Mouse (Mus musculus): ENCODE data around the gene Hoxb8.

Hoxb8 gene

DNA sequence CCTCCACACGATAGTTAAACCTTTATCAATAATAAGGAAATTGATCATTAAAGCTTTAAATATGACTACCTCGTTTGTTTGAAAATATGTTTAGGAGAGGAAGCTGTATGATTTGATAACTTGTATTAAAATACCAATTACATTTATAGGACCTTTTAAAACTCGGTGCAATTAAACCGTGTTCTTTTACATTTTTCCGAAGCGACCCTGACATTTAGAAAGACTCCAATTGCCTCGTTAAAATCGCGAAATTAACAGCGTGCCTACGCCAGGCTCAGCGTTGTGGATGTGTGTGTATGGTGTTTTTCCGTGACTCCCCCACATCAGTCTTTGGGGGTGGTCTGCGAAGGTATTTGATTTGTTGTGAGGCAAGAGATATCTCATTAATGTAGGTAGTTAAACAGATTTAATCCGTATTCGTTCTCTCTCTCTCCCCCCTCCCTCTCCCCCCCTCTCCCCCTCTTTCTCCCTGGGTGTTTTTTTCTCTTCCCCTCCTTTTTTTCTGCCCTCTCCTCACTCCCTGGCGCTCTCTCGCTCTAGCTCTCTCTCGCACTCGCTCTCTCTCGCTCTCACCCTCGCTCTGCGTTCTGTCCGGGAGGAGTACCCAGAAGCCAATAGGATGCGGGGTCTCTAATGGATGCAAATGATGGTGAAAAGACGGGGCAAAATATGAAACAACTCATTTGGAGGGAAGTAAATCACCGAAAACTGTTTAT, at the start of gene Hoxb8:
TSS of gene Hoxb8 (plus strand) at position 51 of the 716 bp plus-strand sequence.
- CTCF ChIA-PET: interaction anchor here (0.6 to 1.0 kb wide), 2 partner anchors 10 to 475 kb away, joined by 3 to 6 read pairs; no protein-coding TSS in a partner anchor

DNA sequence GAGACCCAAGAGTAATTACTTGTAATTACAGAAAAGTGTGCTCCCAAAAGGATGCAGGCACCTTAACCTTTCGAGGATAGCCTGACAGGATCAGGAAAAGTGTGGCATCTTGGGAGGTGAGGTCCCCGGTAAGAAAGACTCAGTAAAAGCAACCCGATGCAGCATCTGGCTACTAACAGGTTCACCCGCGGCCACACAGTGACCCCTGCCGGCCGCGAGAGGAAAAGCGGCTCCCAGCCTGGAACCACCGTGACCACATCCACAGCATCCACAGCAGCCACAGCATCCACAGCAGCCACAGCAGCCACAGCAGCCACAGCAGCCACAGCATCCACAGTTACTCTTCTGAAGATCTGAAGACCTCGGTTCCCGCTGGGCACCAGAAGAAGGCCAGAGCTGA, 46.8 kb upstream of the Hoxb8 start:
- CTCF ChIA-PET: no interaction called here

DNA sequence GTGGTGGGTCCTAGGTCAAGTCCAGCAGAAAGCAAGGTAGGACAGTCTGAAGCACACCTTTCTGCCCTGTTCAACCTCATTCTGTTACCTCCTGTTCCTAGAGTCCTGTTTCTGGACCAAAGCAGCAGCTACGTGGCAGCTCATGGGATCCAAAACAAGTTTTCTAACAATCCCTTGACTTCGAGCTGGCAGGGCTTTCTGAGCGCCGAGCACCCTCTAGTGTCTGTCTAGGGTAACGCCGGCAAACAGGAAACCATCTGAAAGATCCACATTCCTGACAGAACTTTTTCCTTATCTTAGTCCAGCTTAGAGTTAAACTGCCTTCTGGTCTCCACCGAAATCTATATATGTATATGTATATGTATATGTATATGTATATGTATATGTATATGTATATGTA, 41.5 kb upstream of the Hoxb8 start:
- CTCF ChIA-PET: interaction anchor here (0.6 to 0.7 kb wide), 2 partner anchors 46 to 228 kb away, joined by 4 to 11 read pairs; partner anchors contain the start of gene Hoxb7

DNA sequence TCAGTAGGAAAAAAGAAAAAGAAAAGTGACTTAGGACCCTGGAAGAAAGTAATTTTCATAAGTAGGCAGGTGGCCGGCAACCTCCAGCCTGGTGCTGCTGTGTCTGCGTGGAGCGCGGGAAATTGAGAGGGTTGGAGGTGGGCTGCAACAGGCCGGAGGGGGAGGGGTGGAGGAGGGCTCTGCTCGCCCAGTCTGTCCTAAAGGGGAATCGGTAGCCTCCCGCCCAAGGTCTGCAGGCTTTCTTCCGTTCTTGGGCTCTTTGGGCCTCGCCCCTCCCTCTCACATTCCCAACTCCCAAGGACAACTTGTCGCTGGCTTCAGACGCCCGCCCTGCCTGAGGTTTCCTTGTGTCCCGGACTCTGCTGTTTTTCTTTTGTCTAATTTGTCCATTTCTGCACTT, 30.8 kb upstream of the Hoxb8 start:
- CTCF ChIA-PET: no interaction called here

DNA sequence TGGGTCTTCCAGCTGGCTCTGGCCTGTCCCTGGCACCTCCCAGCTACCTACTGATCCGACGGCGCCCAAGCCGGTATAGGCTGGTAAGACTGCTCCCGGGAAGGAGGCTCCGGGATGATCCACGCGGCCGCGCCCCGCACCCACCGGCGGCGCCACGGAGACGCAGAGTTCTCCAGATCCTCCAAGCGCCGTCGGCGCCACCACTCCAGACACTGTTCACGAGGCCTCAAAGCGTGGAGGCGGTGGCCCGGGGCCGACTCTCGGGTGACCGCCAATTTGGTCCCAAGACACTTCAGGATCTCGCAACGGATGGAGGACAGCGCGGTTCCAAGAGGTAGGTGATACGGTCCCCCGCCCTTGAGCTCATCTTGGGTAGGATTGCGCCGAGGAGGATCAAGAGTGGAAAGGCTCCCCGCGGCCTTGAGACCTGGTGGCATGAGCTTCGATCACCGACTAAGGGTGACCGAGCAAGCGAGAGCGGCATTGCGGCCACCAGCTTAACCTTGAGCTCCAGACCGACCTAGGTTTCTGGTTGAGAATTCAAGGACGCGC, 30.1 kb upstream of the Hoxb8 start:
- CTCF ChIA-PET: no interaction called here

DNA sequence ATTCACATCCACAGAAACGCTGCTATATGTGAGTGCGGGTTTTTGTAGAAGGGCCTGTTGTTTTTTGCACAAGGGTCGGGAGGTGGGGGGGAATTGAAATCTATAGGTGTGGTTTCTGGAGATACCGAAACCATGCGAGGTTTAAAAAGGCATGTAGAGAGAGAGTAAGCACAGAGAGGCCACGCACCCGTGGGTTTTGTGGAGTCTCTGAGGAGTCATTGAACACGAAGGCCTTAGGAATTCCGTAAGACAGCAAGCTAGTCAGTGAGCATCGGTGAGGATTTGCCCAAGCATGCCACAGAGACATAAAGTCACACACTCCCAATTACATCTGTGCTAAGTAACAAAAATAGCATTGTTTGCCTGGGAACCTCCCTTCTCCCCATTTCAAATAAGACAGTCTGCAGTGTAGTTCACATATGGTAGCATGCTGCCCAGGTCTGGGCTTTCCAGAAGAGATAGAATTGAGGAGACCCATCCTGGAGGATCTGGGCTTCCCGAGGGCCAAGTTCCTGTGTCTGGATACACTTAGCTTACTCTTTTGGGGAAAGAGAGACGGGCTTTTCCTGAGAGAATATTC, 29.1 kb upstream of the Hoxb8 start:
- CTCF ChIA-PET: interaction anchor here (0.7 kb wide), 1 partner anchor 132 kb away, joined by 3 read pairs; no protein-coding TSS in a partner anchor

DNA sequence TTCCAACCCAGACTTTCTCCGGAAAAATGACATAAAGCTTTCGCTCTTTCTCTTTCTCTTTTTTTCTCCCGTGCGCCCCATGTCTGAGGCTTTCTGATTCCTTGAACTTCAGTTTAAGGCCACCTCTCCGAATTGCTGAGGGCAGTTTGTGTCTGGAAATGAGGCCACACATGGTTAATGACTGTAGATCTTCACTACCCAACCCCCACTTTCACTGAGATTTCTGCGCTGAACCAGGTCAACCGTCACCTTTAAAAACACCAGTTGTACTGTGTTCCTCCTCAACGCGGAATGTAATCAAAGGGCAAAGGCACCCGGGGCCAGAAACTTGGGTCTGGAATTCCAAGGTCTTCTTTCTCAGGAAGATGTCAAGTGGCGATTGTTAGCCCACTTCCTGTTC, 27.5 kb upstream of the Hoxb8 start:
- CTCF ChIA-PET: interaction anchor here (0.6 kb wide), 1 partner anchor 170 kb away, joined by 4 read pairs; no protein-coding TSS in a partner anchor

DNA sequence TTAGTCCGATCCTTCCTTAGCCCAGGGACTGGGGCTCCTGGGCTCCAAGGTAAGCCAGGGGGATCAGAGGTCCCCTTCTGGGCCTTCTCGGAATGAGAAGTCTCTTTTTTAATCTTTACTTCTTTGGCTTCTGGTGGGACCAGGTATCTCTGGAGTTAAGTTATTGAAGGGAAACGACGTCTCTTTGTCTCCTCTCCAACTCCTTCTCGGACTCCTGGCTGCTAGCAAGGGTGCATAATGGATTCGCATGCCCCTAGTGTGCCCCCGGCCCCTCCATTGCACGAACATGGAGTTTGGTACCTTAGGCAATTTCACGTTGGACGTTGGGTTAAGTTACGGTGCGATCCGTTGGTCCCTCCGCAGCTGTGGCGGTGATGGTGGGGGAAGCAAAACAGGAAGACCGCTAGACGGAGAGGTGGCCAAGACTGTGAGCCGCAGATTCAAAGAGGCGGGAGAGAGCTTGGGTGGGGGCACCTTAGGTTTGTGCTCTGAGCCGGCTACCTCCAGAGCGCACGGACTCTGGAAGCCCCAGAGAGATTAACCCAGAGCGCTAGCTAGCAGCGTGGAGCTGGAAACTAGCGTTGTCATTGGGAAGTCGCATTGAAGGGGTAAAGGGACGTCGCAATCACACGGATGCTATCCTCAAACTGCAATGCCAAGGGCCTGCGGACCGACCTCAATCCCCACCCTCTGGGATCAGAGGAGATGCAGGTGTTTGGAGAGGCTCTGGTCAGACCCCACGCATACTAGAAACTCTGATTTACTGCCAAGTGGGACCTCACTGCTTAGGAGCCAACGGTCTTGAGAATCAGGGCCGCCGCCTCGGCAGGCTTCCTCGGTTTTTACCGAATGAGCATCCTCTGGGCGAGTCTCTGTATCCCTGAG, 26.4 kb upstream of the Hoxb8 start:
- CTCF ChIA-PET: no interaction called here

DNA sequence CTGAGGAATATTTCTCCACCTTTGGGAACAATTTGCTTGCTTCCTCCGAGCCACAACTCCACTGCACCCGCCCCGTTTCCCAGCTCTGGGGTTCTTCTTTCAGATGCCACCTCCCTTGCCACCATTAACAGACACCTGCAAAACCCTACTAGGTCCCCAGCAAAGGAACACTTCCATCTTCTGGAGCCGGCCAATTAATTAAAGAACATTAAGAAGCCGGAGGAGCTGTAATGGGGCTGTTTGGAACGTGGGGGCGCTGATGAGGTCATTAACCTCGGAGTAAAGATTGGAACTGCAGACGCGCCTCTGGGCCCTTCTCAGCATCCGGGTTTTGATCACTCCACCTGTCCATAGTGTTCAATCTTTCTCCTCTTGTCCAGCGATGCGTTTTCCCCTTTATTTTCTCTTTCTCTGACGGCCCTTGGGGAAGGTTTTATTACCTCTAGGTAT, 25.7 kb upstream of the Hoxb8 start:
- CTCF ChIA-PET: no interaction called here

DNA sequence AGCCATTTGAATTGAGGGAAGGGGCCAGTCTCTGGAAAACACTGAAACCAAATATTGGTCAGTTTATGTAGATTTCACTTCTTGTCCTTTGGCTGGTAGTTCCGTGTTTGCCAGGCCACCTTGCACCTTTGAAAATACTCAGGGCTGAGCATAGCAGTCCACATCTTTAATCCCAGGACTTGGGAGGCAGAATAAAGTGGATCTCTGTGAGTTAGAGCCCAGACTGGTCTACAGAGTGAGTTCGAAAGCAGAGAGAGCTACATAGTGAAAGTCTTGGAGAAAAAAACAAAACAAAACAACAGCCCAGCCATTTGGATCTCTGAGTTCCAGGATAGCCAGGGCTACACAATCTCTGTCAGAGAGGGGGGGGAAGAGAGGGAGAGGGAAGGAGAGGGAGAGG, 24.6 kb upstream of the Hoxb8 start:
- CTCF ChIA-PET: interaction anchor here (0.5 to 0.7 kb wide), 2 partner anchors 11 to 256 kb away, joined by 3 read pairs; no protein-coding TSS in a partner anchor

DNA sequence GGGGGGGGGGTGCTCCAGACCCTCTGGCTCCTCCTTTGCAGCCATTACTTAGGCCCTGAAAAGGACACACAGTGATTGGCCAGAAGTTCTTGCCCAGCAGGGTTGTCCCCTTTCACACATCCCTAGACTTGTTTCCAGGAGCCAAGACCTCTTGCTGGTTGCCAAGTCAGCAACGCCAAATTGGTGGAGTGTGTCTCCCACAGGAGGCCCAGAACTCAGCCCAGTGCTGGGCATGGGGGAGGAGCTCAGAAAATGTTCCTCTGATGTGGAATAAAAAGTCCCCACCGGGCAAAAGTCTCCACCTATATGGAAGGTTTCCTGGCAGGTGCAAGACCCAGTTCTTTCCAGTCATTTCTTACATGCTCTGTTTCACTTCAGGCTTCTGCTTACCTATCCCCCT, 22.7 kb upstream of the Hoxb8 start:
- CTCF ChIA-PET: no interaction called here

DNA sequence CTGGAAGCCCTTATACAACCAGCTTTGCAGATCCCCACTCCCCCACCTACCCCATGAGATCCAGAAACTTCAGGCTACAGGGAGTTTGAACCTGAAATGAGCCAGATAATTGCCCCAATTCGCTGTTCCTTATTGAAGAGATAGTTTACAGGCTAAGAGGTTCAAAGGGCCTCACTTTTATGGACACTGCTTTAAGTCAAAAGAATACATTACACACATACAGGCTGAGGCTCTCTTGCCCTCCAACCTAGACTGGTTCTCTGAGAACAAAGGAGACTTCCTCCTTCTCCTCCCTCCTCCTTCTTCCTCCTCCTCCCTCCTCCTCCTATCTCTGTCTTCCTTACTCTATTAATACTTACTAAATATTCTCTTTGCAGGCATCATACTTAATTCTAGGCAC, 22.2 kb upstream of the Hoxb8 start:
- CTCF ChIA-PET: no interaction called here

DNA sequence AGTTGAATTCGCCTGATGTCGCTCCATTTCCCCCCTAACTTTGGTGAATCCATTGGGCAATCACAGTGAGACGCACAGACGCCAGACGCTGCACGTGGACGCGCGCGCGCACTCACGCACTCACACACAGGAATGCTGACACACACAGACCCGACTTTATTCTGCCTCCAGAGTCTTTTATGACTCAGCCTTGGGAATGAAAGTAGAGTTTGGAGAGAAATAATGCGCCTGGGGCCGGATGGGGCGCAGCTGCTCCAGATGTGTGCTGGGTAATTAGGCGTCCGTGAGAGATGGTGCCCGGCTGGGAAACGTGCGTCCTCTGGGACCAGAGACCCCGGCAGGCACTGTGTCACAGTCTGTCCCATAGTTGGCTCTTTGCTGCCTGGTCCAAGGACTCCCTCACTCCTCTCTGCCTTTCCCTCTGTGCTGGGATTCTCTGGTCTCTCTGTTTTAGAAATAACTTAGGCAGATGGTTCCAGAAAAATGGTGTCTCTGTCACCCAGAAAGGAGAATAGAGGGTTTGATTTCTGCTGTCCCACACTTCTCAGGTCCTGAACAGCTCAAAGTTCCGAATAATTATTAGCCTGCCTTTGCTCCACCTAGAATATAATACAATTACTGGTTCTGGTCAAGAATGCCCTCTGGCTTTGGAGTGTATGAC, 21.3 kb upstream of the Hoxb8 start:
- CTCF ChIA-PET: no interaction called here

DNA sequence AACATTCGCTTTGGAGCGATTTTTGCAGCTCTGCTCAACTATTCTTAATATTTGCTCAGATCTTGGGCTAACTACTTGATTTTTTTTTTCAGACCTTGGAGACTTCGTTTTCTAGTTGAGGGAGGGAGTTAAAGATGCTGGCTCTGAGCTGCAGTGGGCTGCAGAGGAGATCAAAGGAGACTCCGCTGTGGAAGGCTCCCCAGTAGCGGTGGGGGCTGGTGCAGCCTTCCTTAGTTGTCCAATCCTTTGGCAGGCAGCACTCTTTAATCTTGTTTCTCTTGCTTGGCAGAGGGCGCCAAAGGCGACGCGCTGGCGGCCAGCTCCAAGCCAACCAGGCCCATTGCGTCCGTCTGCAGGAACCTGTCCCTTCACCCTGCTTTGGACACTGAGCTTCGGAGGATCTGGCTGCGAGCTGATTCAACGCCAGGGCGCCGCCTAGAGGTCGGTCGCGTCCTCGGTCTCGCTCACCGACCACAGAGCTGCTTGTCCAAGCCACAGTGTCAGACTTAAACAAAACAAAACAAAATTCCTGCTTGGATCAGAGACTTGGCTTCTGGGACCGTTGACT, 20.3 kb upstream of the Hoxb8 start:
- CTCF ChIA-PET: no interaction called here

DNA sequence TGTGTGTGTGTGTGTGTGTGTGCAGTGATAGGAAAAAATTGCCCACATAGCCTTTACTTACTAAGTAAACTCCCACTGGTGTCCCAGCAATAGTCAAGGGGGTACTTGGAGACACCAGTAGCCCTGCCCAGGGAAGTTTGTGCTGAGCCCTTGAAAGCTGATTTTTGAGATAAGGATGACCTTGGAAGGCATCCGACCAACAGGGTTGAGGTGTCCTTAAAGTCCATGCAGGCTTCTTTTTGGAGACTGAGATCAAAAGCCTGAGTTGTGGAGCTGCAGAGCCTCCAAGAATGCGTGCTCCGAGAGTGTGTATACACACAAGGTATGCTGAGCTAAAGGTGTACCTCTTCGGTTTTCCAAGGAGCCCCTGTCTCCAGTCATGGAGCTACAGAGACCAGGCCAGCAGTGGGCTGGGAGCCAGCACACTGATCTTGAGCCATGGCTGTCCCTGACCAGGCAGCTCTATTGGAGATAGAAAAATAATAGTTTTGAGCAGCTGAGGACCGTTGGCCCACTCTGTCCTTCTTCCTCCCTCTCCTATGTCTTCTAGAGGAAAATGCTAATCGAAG, 19.4 kb upstream of the Hoxb8 start:
- CTCF ChIA-PET: no interaction called here

DNA sequence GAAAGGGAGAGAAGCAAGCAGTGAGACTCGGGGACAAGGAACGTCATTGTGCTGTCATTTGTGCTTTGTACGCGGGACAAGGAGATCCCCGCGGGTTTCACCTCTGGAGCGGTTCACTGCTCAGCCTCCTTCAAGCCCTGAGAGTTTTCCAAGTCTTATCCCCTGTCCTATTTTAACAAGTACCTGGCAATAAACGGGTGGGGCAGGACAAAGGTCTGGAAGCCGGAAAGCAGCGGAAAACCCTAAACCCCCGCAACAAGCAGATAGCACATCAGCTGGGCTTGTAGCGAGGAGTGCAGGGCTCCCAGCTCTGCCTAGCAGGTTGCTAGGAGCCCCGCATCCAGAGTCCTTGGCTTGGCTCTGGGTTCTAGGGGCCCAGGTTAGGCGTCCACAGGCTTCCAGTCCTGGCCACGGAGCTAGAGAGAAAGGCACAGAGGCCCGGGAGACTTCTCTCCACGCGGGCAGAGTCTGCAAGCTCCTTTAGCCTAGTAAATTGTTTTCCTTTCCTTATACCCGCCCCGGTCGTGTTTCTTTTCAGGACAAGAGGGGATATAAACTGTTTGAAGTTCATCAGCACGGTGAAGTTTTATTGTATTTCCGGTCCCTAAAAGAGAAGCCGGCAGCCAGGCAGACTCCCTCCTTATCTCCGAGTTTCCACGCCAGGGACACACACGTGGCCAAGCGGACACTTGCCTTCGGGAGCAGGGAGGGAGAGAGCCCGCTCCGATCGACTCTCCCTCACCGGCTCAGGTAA, 17.9 kb upstream of the Hoxb8 start:
- CTCF ChIA-PET: interaction anchor here (0.5 kb wide), 1 partner anchor 1086 kb away, joined by 5 read pairs; no protein-coding TSS in a partner anchor

DNA sequence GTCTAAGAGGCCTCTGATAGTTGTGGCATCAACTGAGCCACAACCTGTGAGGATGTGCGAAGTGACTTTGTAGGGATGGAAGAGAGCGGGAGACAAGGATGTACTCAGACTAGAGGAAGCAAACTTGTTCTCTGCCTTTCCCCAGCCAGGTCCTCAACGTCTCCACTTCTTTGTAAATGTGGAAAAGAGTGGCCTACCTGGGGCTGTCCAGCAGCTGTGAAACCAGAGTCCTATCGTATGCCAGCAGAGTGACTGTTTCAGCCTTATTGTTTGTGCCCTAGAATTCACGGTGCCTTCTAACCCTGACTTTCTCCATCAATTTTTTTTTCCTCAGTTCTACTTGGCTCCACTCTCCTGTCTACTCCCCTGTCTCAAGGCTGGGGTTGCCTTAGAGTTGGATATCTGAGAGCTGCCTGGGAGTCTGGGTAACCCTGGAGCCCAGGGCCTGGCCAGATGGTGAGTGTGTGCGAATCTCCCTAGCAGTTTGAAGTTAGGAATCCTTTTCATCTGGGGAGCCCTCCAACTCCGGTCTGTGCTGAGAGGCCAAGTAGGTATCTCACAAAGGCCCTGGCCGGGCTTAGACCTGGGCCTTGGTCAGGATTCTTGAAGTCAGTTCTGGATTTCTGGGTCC, 17.2 kb upstream of the Hoxb8 start:
- CTCF ChIA-PET: interaction anchor here (0.5 to 0.6 kb wide), 2 partner anchors 80 to 1085 kb away, joined by 5 to 8 read pairs; no protein-coding TSS in a partner anchor

DNA sequence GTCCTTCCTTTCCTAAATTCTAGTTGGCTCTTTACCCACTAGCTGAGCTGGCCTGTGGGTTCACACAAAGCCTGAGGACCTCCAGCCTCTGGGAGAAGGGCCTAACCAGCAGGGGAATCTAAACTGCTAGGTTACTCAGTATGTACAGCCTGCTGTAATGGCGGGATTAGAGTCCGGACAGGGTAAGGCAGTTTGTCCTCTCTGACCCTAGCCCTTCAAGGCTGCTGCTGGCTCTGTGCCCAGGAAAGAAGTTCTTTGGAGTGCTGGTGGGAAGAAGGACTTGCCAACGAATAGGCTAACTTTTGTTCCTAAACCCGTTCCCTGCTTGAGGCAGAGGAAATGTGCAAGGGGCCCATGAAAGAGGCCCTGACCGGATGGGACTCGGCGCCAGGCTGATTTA, 15.8 kb upstream of the Hoxb8 start:
- CTCF ChIA-PET: interaction anchor here (0.6 to 0.7 kb wide), 2 partner anchors 29 to 1134 kb away, joined by 11 to 38 read pairs; no protein-coding TSS in a partner anchor

Data from spleen, embryonic (tissue).